Mouse (Mus musculus): ENCODE results near the gene Nsa2.

Nsa2 gene

GRCm38 (mm10) chr13:97086316-97086715, 51.4 kb downstream of the Nsa2 start:
- no peak for DNase-seq

GRCm38 (mm10) chr13:97082432-97082831, 55.3 kb downstream of the Nsa2 start:
- DNase-seq, result no peak

GRCm38 (mm10) chr13:97080615-97081014, 57.1 kb downstream of the Nsa2 start:
- no peak for DNase-seq

GRCm38 (mm10) chr13:97080201-97080600, 57.5 kb downstream of the Nsa2 start:
- DNase-seq, result no peak
